Mouse (Mus musculus): ENCODE measurements around the gene Psmb10. TPM values are rescaled to one million over a fixed set of nuclear protein-coding genes. Genes with fewer than 3 reads are reported as not detected.

Gene Psmb10
- total RNA-seq (2023) = 130 TPM

GRCm38 (mm10) chr8:105938306-105938669, at the start of gene Psmb10:
Gene Psmb10 (minus strand): TSS chr8:105938444.

GRCm38 (mm10) chr8:105979325-105979724, 41.1 kb upstream of the Psmb10 start, which contains the start of gene Dpep3:
Gene Dpep3 (minus strand): TSS chr8:105979429.

GRCm38 (mm10) chr8:105965905-105966341, 27.7 kb upstream of the Psmb10 start, which contains the start of gene Slc12a4:
Gene Slc12a4 (minus strand): TSS chr8:105966097.

GRCm38 (mm10) chr8:105943321-105943739, 5.1 kb upstream of the Psmb10 start, which contains the start of gene Lcat:
Gene Lcat (minus strand): TSS chr8:105943382.

GRCm38 (mm10) chr8:105933762-105934161, 4.5 kb downstream of the Psmb10 start, which contains the start of gene Ctrl:
Gene Ctrl (minus strand): TSS chr8:105933862.

GRCm38 (mm10) chr8:105900180-105900940, 37.9 kb downstream of the Psmb10 start, which contains the start of gene Pskh1:
Gene Pskh1 (plus strand): TSS chr8:105900441.

GRCm38 (mm10) chr8:105893339-105893738, 44.9 kb downstream of the Psmb10 start, which contains the start of gene Nrn1l:
Gene Nrn1l (plus strand): TSS chr8:105893567.

Other genes starting within 250 kb of the Psmb10 start
- gene Acd, start 237.3 kb downstream of the Psmb10 start, total RNA-seq (2023) = 50.7 TPM
- gene Pard6a, start 237.3 kb downstream of the Psmb10 start, total RNA-seq (2023) = 13.1 TPM
- not detected for gene 4933405L10Rik, start 230.8 kb downstream of the Psmb10 start, total RNA-seq (2023)
- 2.6 TPM for gene Enkd1, start 230.2 kb downstream of the Psmb10 start, total RNA-seq (2023)
- 10.1 TPM for gene Gfod2, start 179.8 kb downstream of the Psmb10 start, total RNA-seq (2023)
- 103 TPM for gene Ranbp10, start 111.1 kb downstream of the Psmb10 start, total RNA-seq (2023)
- gene Tsnaxip1, start 110.7 kb downstream of the Psmb10 start, total RNA-seq (2023) = not detected
- 25.1 TPM for gene Cenpt, start 85.2 kb downstream of the Psmb10 start, total RNA-seq (2023)
- gene Thap11, start 83.3 kb downstream of the Psmb10 start, total RNA-seq (2023) = 23.1 TPM
- gene Nutf2, start 77.9 kb downstream of the Psmb10 start, total RNA-seq (2023) = 36.5 TPM
- gene Edc4, start 57.6 kb downstream of the Psmb10 start, total RNA-seq (2023) = 84.2 TPM
- not detected for gene Nrn1l, start 44.9 kb downstream of the Psmb10 start, total RNA-seq (2023)
- gene Pskh1, start 38.0 kb downstream of the Psmb10 start, total RNA-seq (2023) = 20.7 TPM
- gene Ctrl, start 4.6 kb downstream of the Psmb10 start, total RNA-seq (2023) = 3.0 TPM
- not detected for gene Lcat, start 4.9 kb upstream of the Psmb10 start, total RNA-seq (2023)
- gene Slc12a4, start 27.7 kb upstream of the Psmb10 start, total RNA-seq (2023) = 14.6 TPM
- not detected for gene Dpep3, start 41.0 kb upstream of the Psmb10 start, total RNA-seq (2023)
- 10.1 TPM for gene Dus2, start 52.9 kb upstream of the Psmb10 start, total RNA-seq (2023)
- gene Dpep2nb, start 67.5 kb upstream of the Psmb10 start, total RNA-seq (2023) = not detected
- gene Ddx28, start 73.4 kb upstream of the Psmb10 start, total RNA-seq (2023) = 5.2 TPM
- 198 TPM for gene Nfatc3, start 120.4 kb upstream of the Psmb10 start, total RNA-seq (2023)
- 1.0 TPM for gene Esrp2, start 198.5 kb upstream of the Psmb10 start, total RNA-seq (2023)
- 6.0 TPM for gene Pla2g15, start 212.0 kb upstream of the Psmb10 start, total RNA-seq (2023)
- 49.9 TPM for gene Slc7a6, start 230.4 kb upstream of the Psmb10 start, total RNA-seq (2023)